Mouse (Mus musculus) megakaryocyte-erythroid progenitor cell, adult 5-6 weeks (primary cell): ENCODE measurements around the gene Pde5a. TPM values are rescaled to one million over a fixed set of nuclear protein-coding genes. Genes with fewer than 3 reads are reported as not detected.
A peak's percentile ranks its signal among the peaks of the same experiment; 100 is the strongest.

Experiments used
- ATAC-seq: replicated peaks from 2 replicates; pipeline ENCODE4 v1.8.0; 2016; ENCODE audit warnings: mild to moderate bottlenecking, inconsistent platforms; ENCODE audit not compliant: severe bottlenecking, poor library complexity, low FRiP score, low TSS enrichment
- total RNA-seq, 2 experiments: library from RNA; stranded (forward) in 1 of 2; stranded (reverse) in 1 of 2; fragments of 200-1000, 215-1000 nt in 1 of 2; fragments of >200 nt in 1 of 2; fragmentation: Nextera tagmentation in 1 of 2; gene quantifications; 2 replicates each; pipeline ENCODE4 v1.2.3; 2014 to 2017

Pde5a gene
- total RNA-seq, 2 experiments from 2014 or later = 3.4 to 4.5 TPM

DNA sequence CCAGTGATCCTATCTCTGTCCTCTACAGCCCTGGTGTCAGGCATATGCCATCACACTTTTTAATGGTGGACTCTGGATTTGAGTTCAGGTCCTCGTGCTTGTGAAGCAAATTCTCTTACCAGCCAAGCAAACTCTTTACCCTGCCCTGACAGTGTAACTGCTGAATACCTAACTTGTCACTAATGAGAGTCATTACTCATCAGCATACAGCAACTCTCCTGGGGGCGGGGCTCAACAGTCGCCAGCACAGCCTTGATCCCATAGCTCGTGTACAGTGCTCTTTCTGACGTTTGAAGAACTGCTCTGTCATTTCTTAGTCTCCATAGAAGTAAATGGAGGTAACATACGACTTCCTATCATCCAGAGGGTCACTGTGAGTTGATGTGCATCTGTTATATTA is 169.5 kb downstream of the Pde5a start:
- no peak for ATAC-seq

GRCm38 (mm10) chr3:122903746-122904433 is 175.1 kb downstream of the Pde5a start:
- ATAC-seq = peak; percentile 94

DNA sequence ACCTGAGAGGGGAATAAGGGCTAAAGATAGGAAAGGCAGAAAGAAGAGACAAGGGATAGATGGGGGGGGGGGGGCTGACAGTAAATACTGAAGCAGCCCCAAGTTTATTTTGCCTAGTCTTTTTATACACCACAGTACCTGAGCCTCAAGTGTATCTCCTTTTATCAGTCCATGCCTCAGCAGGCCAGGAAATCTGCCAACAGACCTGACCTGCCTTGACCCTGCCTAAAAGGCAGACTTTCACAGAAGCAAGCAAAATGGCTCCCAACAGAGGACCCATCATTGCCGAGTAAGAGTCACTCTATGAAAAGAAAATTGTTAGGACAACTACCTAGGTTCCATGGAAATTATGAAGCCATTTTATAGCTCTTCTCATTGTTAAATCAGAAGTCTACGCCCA is 179.1 kb downstream of the Pde5a start:
- no peak for ATAC-seq

Other genes starting within 250 kb of the Pde5a start
- 8.3 and 18.4 TPM in 2 replicates for gene Fnbp1l, start 109.2 kb upstream of the Pde5a start, total RNA-seq (2014; fragmentation: Nextera tagmentation)
- gene Fnbp1l, start 109.2 kb upstream of the Pde5a start, total RNA-seq (2017) = 14.1 and 24.2 TPM in 2 replicates
- not detected in 2 replicates for gene Fabp2, start 166.1 kb downstream of the Pde5a start, total RNA-seq (2014; fragmentation: Nextera tagmentation)
- gene Fabp2, start 166.1 kb downstream of the Pde5a start, total RNA-seq (2017) = not detected in 2 replicates
- gene Gm10959, start 190.4 kb downstream of the Pde5a start, total RNA-seq (2014; fragmentation: Nextera tagmentation) = not detected in 2 replicates
- gene Gm10959, start 190.4 kb downstream of the Pde5a start, total RNA-seq (2017) = not detected in 2 replicates
- gene 1810037I17Rik, start 195.3 kb downstream of the Pde5a start, total RNA-seq (2014; fragmentation: Nextera tagmentation) = 53.9 and 60.1 TPM in 2 replicates
- gene 1810037I17Rik, start 195.3 kb downstream of the Pde5a start, total RNA-seq (2017) = 15.9 and 20.8 TPM in 2 replicates